Comparison of ENCODE assay signal across 8 mouse cellular contexts in genomic region chr17:32452482-32452881, GRCm38 (mm10). TPM values are rescaled to one million over a fixed set of nuclear protein-coding genes. Genes with fewer than 3 reads are reported as not detected.
DNase-seq lines count a peak whose midpoint lies in the region; ATAC-seq and TF ChIP-seq lines count a peak whose summit lies in the region.

TSS of gene Cyp4f39 (plus strand) at chr17:32452723.

- peak within 1 kb of the TSS; percentile 81 for H3K4me2 ChIP-seq in CH12.LX (ENCODE audit: insufficient read depth, low read depth, poor library complexity, severe bottlenecking)

- TF ChIP-seq CTCF in CH12.LX (conservative IDR thresholded peaks at IDR 0.05 in 1 of 2, IDR thresholded peaks at IDR 0.05 in 1 of 2; ENCODE audit: low read depth in 2 of 2, low read length in 2 of 2) (no peak), Patski (IDR thresholded peaks at IDR 0.05) (no peak)

- peak within 1 kb of the TSS in 1 of 3 experiments; percentile 33 for H3K4me3 ChIP-seq in CH12.LX (replicated peaks in 1 of 3; ENCODE audit: low read depth in 2 of 3, low read length in 2 of 3, poor library complexity in 1 of 3)

- ATAC-seq in Patski: peak; percentile 25
- peak; percentile 79 for ATAC-seq in erythroid progenitor cell, adult 5-6 weeks (replicated peaks; ENCODE audit: low FRiP score, poor library complexity, severe bottlenecking)
- ATAC-seq in inflammation-experienced regulatory T-cells, adult 6 months: no peak

- H3K36me3 ChIP-seq in CH12.LX (replicated peaks in 1 of 2; ENCODE audit: control insufficient read depth in 1 of 2, insufficient read depth in 1 of 2, low read length in 1 of 2): peaks cover 0 to 2% of the 10 kb centered on the region in 2 experiments
- no peaks in the 10 kb centered on the region for H3K36me3 ChIP-seq in splenic B cell, adult 2 months (ENCODE audit: control insufficient read depth, insufficient read depth, low read length, poor library complexity, severe bottlenecking)

- TF ChIP-seq POLR2A in CH12.LX (IDR thresholded peaks at IDR 0.05; ENCODE audit: low read depth, low read length): no peak

- TF ChIP-seq RAD21 in CH12.LX (IDR thresholded peaks at IDR 0.05; ENCODE audit: low read depth, low read length): no peak

- peaks cover 2% of the 10 kb centered on the region for H3K27me3 ChIP-seq in CH12.LX (replicated peaks)
- H3K27me3 ChIP-seq in Patski: peaks cover 8% of the 10 kb centered on the region
- no peaks in the 10 kb centered on the region for H3K27me3 ChIP-seq in splenic B cell, adult 2 months (ENCODE audit: control insufficient read depth, insufficient read depth, low read length, poor library complexity, severe bottlenecking)

- in situ Hi-C loops in CH12.LX (cut with MboI; ENCODE audit: low pct_ligation_motif_present, low pct_unique_long_range_greater_than_20kb, low sequenced_read_pairs) (no loop called here), Patski (cut with MboI; ENCODE audit: low pct_unique_long_range_greater_than_20kb) (no loop called here)

- H3K79me2 ChIP-seq in CH12.LX (replicated peaks; ENCODE audit: control insufficient read depth, extremely low read depth, insufficient read depth, poor library complexity, severe bottlenecking): no peaks in the 10 kb centered on the region

- H3K4me1 ChIP-seq in CH12.LX (ENCODE audit: control insufficient read depth in 1 of 2, insufficient read depth in 2 of 2): peaks cover 0 to 3% of the 10 kb centered on the region in 2 experiments; a peak in 2 of 4 replicates

- peaks cover 10% of the 10 kb centered on the region for H3K9me3 ChIP-seq in CH12.LX (replicated peaks; ENCODE audit: low read length)

- H3K27ac ChIP-seq in CH12.LX (ENCODE audit: insufficient read depth, low read depth): no peak within 1 kb of the TSS

- dilution Hi-C loops in CH12.LX (cut with MboI; ENCODE audit: extremely low pct_ligation_motif_present, extremely low pct_unique_long_range_greater_than_20kb, low sequenced_read_pairs): no loop called here

- CTCF ChIA-PET in Patski (lab: Charles Lee): no interaction called here

- DNase-seq in CH12.LX (ENCODE audit: extremely low read depth) (no peak), Patski (ENCODE audit: low read depth, low spot score) (no peak)
- DNase-seq in induced T-regulatory cell, adult 2 months (ENCODE audit: low read depth): peak; percentile 65
- DNase-seq in lung, postnatal 10 days: peak; percentile 53
- DNase-seq in splenic B cell, adult 2 months (ENCODE audit: low read depth, low spot score): peak; percentile 18
- no peak for DNase-seq in left cerebral cortex, adult 8-10 months (ENCODE audit: low spot score in 2 of 2)

- POLR2A ChIA-PET in Patski (lab: Charles Lee): no interaction called here

- no peak for TF ChIP-seq EP300 in CH12.LX (IDR thresholded peaks at IDR 0.05; ENCODE audit: low read length)

- H3K9ac ChIP-seq in CH12.LX (ENCODE audit: insufficient read depth, low read depth): no peak within 1 kb of the TSS

TF ChIP-seq in CH12.LX, 34 proteins besides CTCF, POLR2A, EP300 and RAD21:
- no peak for TF ChIP-seq NELFE (IDR thresholded peaks at IDR 0.05; ENCODE audit: low read depth, low read length)
- TF ChIP-seq PAX5 (IDR thresholded peaks at IDR 0.05; ENCODE audit: low read length): no peak
- TF ChIP-seq MAX (IDR thresholded peaks at IDR 0.05; ENCODE audit: low read length): no peak
- TF ChIP-seq E2F4 (IDR thresholded peaks at IDR 0.05; ENCODE audit: insufficient replicate concordance, low read depth, low read length): no peak
- no peak for TF ChIP-seq CHD1 (IDR thresholded peaks at IDR 0.05; ENCODE audit: low read depth, low read length)

RNA-seq across cellular contexts. Expression of gene Cyp4f39, which starts in this region (rescaled TPM):
- total RNA-seq in CH12.LX (2012; rRNA removed) (0.64 and 0.67 TPM in 2 replicates), CH12.LX (2014; rRNA removed) (0.58 and 0.64 TPM in 2 replicates)
- polyA plus RNA-seq in CH12.LX (2012; ENCODE audit: insufficient read length, low read depth) (0.70 and 0.93 TPM in 2 replicates), Patski (2021) (not detected)
- total RNA-seq in erythroid progenitor cell, adult 5-6 weeks (2015; ENCODE audit: low replicate concordance): 4.3 TPM in 1 of 2 replicates, not detected in the other
- total RNA-seq in erythroid progenitor cell, adult 5-6 weeks (2017; ENCODE audit: low replicate concordance): 1.5 TPM in 1 of 2 replicates, not detected in the other
- polyA plus RNA-seq in inflammation-experienced regulatory T-cells, adult 6 months (2017; shearing (Covaris generic)): under 1 TPM in 2 of 3 experiments, not detected in 1; 0.31 to 0.58 TPM
- not detected for total RNA-seq in left cerebral cortex, adult 8-10 months (2022)

Comparison
In these comparisons a context has a peak if more than half of its experiments do, and no peak if none do; other contexts are left out.
1. Peak in ATAC-seq in Patski; RNA of the gene not detected or under 1 TPM.
2. DNase-seq: peak in induced T-regulatory cell, adult 2 months (single experiment), lung, postnatal 10 days (single experiment) and splenic B cell, adult 2 months (single experiment); none in CH12.LX (single experiment), Patski (single experiment) and left cerebral cortex, adult 8-10 months (0 of 2).